Mouse (Mus musculus): Measurements from ENCODE around the gene Fshr. TPM values are rescaled to one million over a fixed set of nuclear protein-coding genes. Genes with fewer than 3 reads are reported as not detected.

Fshr gene
- polyA plus RNA-seq, 1 experiment from 2014 or later: not detected

- no peak overlapping the region for H3K9ac ChIP-seq (replicated peaks)
- no peaks in the 10 kb centered on the region for H3K9me3 ChIP-seq (replicated peaks)
- H3K27ac ChIP-seq (replicated peaks): no peak overlapping the region
- no peaks in the 10 kb centered on the region for H3K36me3 ChIP-seq
- no peak overlapping the region for H3K4me3 ChIP-seq (replicated peaks)
- H3K4me2 ChIP-seq: no peak overlapping the region
- no peaks in the 10 kb centered on the region for H3K27me3 ChIP-seq (replicated peaks)
- peak; percentile 77 for ATAC-seq (ENCODE audit: low FRiP score)
- 26% methylated on average over 5 of the region's 5 CpGs for WGBS
- H3K4me1 ChIP-seq: no peaks in the 10 kb centered on the region
These were observed 246.5 kb downstream of the Fshr start for GRCm38 (mm10) chr17:88954011-88954410.

GRCm38 (mm10) chr17:88938153-88938681, 262.3 kb downstream of the Fshr start:
- H3K4me2 ChIP-seq: no peak overlapping the region
- no peaks in the 10 kb centered on the region for H3K27me3 ChIP-seq (replicated peaks)
- no peaks in the 10 kb centered on the region for H3K36me3 ChIP-seq
- WGBS: 6% methylated on average over 4 of the region's 4 CpGs
- no peak overlapping the region; the same call in 1 of the 2 replicates for H3K9ac ChIP-seq (replicated peaks)
- H3K4me3 ChIP-seq (replicated peaks): no peak overlapping the region
- H3K27ac ChIP-seq (replicated peaks): peak overlapping the region; percentile 72
- ATAC-seq (ENCODE audit: low FRiP score): peak; percentile 82
- H3K9me3 ChIP-seq (replicated peaks): no peaks in the 10 kb centered on the region
- H3K4me1 ChIP-seq: peaks cover 24% of the 10 kb centered on the region

- H3K9ac ChIP-seq (replicated peaks): no peak overlapping the region; the same call in 1 of the 2 replicates
- no peaks in the 10 kb centered on the region for H3K9me3 ChIP-seq (replicated peaks)
- H3K4me2 ChIP-seq: no peak overlapping the region
- 7% methylated on average over 7 of the region's 7 CpGs for WGBS
- peak; percentile 97 for ATAC-seq (ENCODE audit: low FRiP score)
- peaks cover 24% of the 10 kb centered on the region for H3K4me1 ChIP-seq
- H3K27me3 ChIP-seq (replicated peaks): no peaks in the 10 kb centered on the region
- no peak overlapping the region for H3K4me3 ChIP-seq (replicated peaks)
- H3K36me3 ChIP-seq: no peaks in the 10 kb centered on the region
- H3K27ac ChIP-seq (replicated peaks): peak overlapping the region; percentile 72
These were observed 262.9 kb downstream of the Fshr start for GRCm38 (mm10) chr17:88937341-88938152.

- no peaks in the 10 kb centered on the region for H3K36me3 ChIP-seq
- no peak overlapping the region for H3K4me3 ChIP-seq (replicated peaks)
- no peaks in the 10 kb centered on the region for H3K27me3 ChIP-seq (replicated peaks)
- no peaks in the 10 kb centered on the region for H3K9me3 ChIP-seq (replicated peaks)
- WGBS: 33% methylated on average over 3 of the region's 3 CpGs
- no peak overlapping the region for H3K9ac ChIP-seq (replicated peaks)
- no peak for ATAC-seq (ENCODE audit: low FRiP score)
- peaks cover 24% of the 10 kb centered on the region for H3K4me1 ChIP-seq
- no peak overlapping the region for H3K27ac ChIP-seq (replicated peaks)
- no peak overlapping the region for H3K4me2 ChIP-seq
These were observed 263.5 kb downstream of the Fshr start for GRCm38 (mm10) chr17:88936941-88937340.

Measured in neural tube, embryonic 15.5 days (tissue).